Mouse (Mus musculus) ES-E14 (cell line): ENCODE results near the gene Mpp3.

Experiments
- CHD2 ChIP-seq: IDR thresholded peaks from 2 replicates; pipeline ENCODE4 v1.6.1; 2014; ENCODE audit warnings: mild to moderate bottlenecking, low read depth, low read length, inconsistent platforms
- MAFK ChIP-seq: IDR thresholded peaks from 2 replicates; pipeline ENCODE4 v1.6.1; 2014; ENCODE audit warnings: mild to moderate bottlenecking, low read depth, low read length, inconsistent platforms; ENCODE audit not compliant: insufficient read depth

DNA sequence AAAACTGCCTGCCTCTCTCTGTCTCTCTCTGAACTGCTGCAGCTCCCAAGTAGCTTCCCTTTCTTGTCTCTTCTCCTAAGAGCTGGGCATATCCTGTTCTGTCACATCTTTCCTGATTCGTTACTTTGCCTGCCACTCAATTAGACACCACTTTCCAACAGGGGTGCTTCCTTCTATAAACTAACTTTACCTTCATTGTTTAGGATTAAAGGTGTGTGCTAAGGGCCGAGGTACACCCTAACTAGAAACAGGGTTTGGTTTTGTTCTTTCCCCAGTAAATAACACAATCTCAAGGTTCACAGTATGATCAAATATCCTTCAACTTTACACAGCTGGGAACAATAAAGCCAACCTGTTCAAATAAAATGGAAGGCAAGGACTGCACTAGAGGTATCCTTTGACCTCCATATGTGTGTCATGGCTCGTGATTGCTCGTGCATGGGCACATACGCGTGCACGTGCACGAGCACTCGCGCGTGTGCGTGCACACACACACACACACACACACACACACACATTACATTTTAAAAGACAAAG is 4.9 kb upstream of the Mpp3 start:
- TF ChIP-seq MAFK: no peak
- TF ChIP-seq CHD2: no peak
